Mouse (Mus musculus): Measurements from ENCODE around the gene Olfr642. TPM values are rescaled to one million over a fixed set of nuclear protein-coding genes. Genes with fewer than 3 reads are reported as not detected.

The Olfr642 gene
- polyA plus RNA-seq (2021) = not detected

GRCm38 (mm10) chr7:104052566-104052965 is at the start of gene Olfr642:
Gene Olfr642 (minus strand): TSS chr7:104052666.
- ChIA-PET CTCF (interaction anchor here (1.0 kb wide), 1 partner anchor 9 kb away, joined by 3 read pairs; no protein-coding TSS in a partner anchor), POLR2A (no interaction called here)
- in situ Hi-C loops (cut with MboI; ENCODE audit: low pct_unique_long_range_greater_than_20kb) = no loop called here
- H3K27me3 ChIP-seq = no peaks in the 10 kb centered on the region
- ATAC-seq (no peak), DNase-seq (ENCODE audit: low read depth, low spot score) (no peak)
- no peak for TF ChIP-seq CTCF (IDR thresholded peaks at IDR 0.05)

- H3K27me3 ChIP-seq = no peaks in the 10 kb centered on the region
- CTCF ChIA-PET = interaction anchor here (1.1 kb wide), 1 partner anchor 8 kb away, joined by 3 read pairs; no protein-coding TSS in a partner anchor
- in situ Hi-C loops (cut with MboI; ENCODE audit: low pct_unique_long_range_greater_than_20kb) = no loop called here
- TF ChIP-seq CTCF (IDR thresholded peaks at IDR 0.05) = no peak
- POLR2A ChIA-PET = no interaction called here
- ATAC-seq (no peak), DNase-seq (ENCODE audit: low read depth, low spot score) (no peak)
Observed at GRCm38 (mm10) chr7:104085365-104085764, 32.9 kb upstream of the Olfr642 start, which contains the start of gene Olfr645. Gene Olfr645 (minus strand): TSS chr7:104085465.

GRCm38 (mm10) chr7:104071769-104072168 is 19.3 kb upstream of the Olfr642 start, which contains the start of gene Olfr644:
Gene Olfr644 (minus strand): TSS chr7:104071869.
- DNase-seq (ENCODE audit: low read depth, low spot score) (no peak), ATAC-seq (no peak)
- ChIA-PET POLR2A (no interaction called here), CTCF (no interaction called here)
- TF ChIP-seq CTCF (IDR thresholded peaks at IDR 0.05) = no peak
- H3K27me3 ChIP-seq = no peaks in the 10 kb centered on the region
- in situ Hi-C loops (cut with MboI; ENCODE audit: low pct_unique_long_range_greater_than_20kb) = no loop called here

GRCm38 (mm10) chr7:104061345-104061744 is 8.9 kb upstream of the Olfr642 start, which contains the start of gene 4930516K23Rik:
Gene 4930516K23Rik (minus strand): TSS chr7:104061445.
- H3K27me3 ChIP-seq = peaks cover 4% of the 10 kb centered on the region
- POLR2A ChIA-PET = no interaction called here
- CTCF ChIA-PET = no interaction called here
- DNase-seq (ENCODE audit: low read depth, low spot score) (no peak), ATAC-seq (no peak)
- no peak for TF ChIP-seq CTCF (IDR thresholded peaks at IDR 0.05)
- in situ Hi-C loops (cut with MboI; ENCODE audit: low pct_unique_long_range_greater_than_20kb) = no loop called here

- ChIA-PET CTCF (no interaction called here), POLR2A (no interaction called here)
- in situ Hi-C loops (cut with MboI; ENCODE audit: low pct_unique_long_range_greater_than_20kb) = no loop called here
- H3K27me3 ChIP-seq = peaks cover 4% of the 10 kb centered on the region
- TF ChIP-seq CTCF (IDR thresholded peaks at IDR 0.05) = no peak
- no peak for ATAC-seq
- no peak for DNase-seq (ENCODE audit: low read depth, low spot score)
Observed at GRCm38 (mm10) chr7:104059215-104059614, 6.7 kb upstream of the Olfr642 start.

- in situ Hi-C loops (cut with MboI; ENCODE audit: low pct_unique_long_range_greater_than_20kb) = no loop called here
- ChIA-PET POLR2A (no interaction called here), CTCF (no interaction called here)
- ATAC-seq (no peak), DNase-seq (ENCODE audit: low read depth, low spot score) (no peak)
- H3K27me3 ChIP-seq = no peaks in the 10 kb centered on the region
- TF ChIP-seq CTCF (IDR thresholded peaks at IDR 0.05) = no peak
Observed at GRCm38 (mm10) chr7:104050745-104051144, 1.7 kb downstream of the Olfr642 start.

- no peak for TF ChIP-seq CTCF (IDR thresholded peaks at IDR 0.05)
- no peak for DNase-seq (ENCODE audit: low read depth, low spot score)
- no peak for ATAC-seq
- ChIA-PET POLR2A (no interaction called here), CTCF (interaction anchor here (1.2 kb wide), 1 partner anchor 13 kb away, joined by 3 read pairs; no protein-coding TSS in a partner anchor)
- no peaks in the 10 kb centered on the region for H3K27me3 ChIP-seq
- in situ Hi-C loops (cut with MboI; ENCODE audit: low pct_unique_long_range_greater_than_20kb) = no loop called here
Observed at GRCm38 (mm10) chr7:104035145-104035544, 17.3 kb downstream of the Olfr642 start, which contains the start of gene Olfr641. Gene Olfr641 (plus strand): TSS chr7:104035445.

GRCm38 (mm10) chr7:104026978-104027377 is 25.5 kb downstream of the Olfr642 start:
- DNase-seq (ENCODE audit: low read depth, low spot score) (no peak), ATAC-seq (no peak)
- ChIA-PET POLR2A (no interaction called here), CTCF (interaction anchor here (2.2 kb wide), 1 partner anchor 9 kb away, joined by 5 read pairs; no protein-coding TSS in a partner anchor)
- TF ChIP-seq CTCF (IDR thresholded peaks at IDR 0.05) = no peak
- no peaks in the 10 kb centered on the region for H3K27me3 ChIP-seq
- in situ Hi-C loops (cut with MboI; ENCODE audit: low pct_unique_long_range_greater_than_20kb) = no loop called here

- no peak for TF ChIP-seq CTCF (IDR thresholded peaks at IDR 0.05)
- in situ Hi-C loops (cut with MboI; ENCODE audit: low pct_unique_long_range_greater_than_20kb) = no loop called here
- POLR2A ChIA-PET = no interaction called here
- no peaks in the 10 kb centered on the region for H3K27me3 ChIP-seq
- ATAC-seq = no peak
- CTCF ChIA-PET = interaction anchor here (2.2 kb wide), 1 partner anchor 11 kb away, joined by 5 read pairs; no protein-coding TSS in a partner anchor
- DNase-seq (ENCODE audit: low read depth, low spot score) = no peak
Observed at GRCm38 (mm10) chr7:104025473-104025872, 27.0 kb downstream of the Olfr642 start, which contains the start of gene Olfr640. Gene Olfr640 (minus strand): TSS chr7:104025573.

GRCm38 (mm10) chr7:104021651-104022050 is 30.8 kb downstream of the Olfr642 start:
- ChIA-PET CTCF (interaction anchor here (1.2 kb wide), 1 partner anchor 14 kb away, joined by 3 read pairs; the partner anchor contains the start of gene Olfr641), POLR2A (no interaction called here)
- no peak for TF ChIP-seq CTCF (IDR thresholded peaks at IDR 0.05)
- in situ Hi-C loops (cut with MboI; ENCODE audit: low pct_unique_long_range_greater_than_20kb) = no loop called here
- DNase-seq (ENCODE audit: low read depth, low spot score) (no peak), ATAC-seq (no peak)
- no peaks in the 10 kb centered on the region for H3K27me3 ChIP-seq

GRCm38 (mm10) chr7:104018953-104019352 is 33.5 kb downstream of the Olfr642 start:
- DNase-seq (ENCODE audit: low read depth, low spot score) = no peak
- no peak for TF ChIP-seq CTCF (IDR thresholded peaks at IDR 0.05)
- CTCF ChIA-PET = no interaction called here

GRCm38 (mm10) chr7:104017203-104017602 is 35.3 kb downstream of the Olfr642 start, which contains the start of gene Olfr639:
Gene Olfr639 (minus strand): TSS chr7:104017303.
- CTCF ChIA-PET = no interaction called here
- no peaks in the 10 kb centered on the region for H3K27me3 ChIP-seq
- POLR2A ChIA-PET = no interaction called here
- ATAC-seq (no peak), DNase-seq (ENCODE audit: low read depth, low spot score) (no peak)
- no peak for TF ChIP-seq CTCF (IDR thresholded peaks at IDR 0.05)
- in situ Hi-C loops (cut with MboI; ENCODE audit: low pct_unique_long_range_greater_than_20kb) = no loop called here

More at GRCm38 (mm10) chr7:104018953-104019352, 33.5 kb downstream of the Olfr642 start:
- H3K27me3 ChIP-seq = no peaks in the 10 kb centered on the region
- no peak for ATAC-seq
- in situ Hi-C loops (cut with MboI; ENCODE audit: low pct_unique_long_range_greater_than_20kb) = no loop called here
- POLR2A ChIA-PET = no interaction called here

All from Patski (cell line).